Mouse (Mus musculus) left cerebral cortex, adult 8-10 months (tissue): ENCODE results near the gene Prune2. TPM values are rescaled to one million over a fixed set of nuclear protein-coding genes. Genes with fewer than 3 reads are reported as not detected.
A peak's percentile ranks its signal among the peaks of the same experiment; 100 is the strongest.

Experiments
- DNase-seq, 2 experiments: peaks; one replicate each; pipeline ENCODE4 v3.0.0; 2022; ENCODE audit warnings: low spot score in 2 of 2
- total RNA-seq, 4 experiments: library from RNA; stranded (reverse); gene quantifications; 2 replicates each; pipeline ENCODE4 v1.2.4; 2022

Prune2 gene
- total RNA-seq, 4 experiments from 2014 or later: 89.6 to 103 (median 97.8) TPM

DNA sequence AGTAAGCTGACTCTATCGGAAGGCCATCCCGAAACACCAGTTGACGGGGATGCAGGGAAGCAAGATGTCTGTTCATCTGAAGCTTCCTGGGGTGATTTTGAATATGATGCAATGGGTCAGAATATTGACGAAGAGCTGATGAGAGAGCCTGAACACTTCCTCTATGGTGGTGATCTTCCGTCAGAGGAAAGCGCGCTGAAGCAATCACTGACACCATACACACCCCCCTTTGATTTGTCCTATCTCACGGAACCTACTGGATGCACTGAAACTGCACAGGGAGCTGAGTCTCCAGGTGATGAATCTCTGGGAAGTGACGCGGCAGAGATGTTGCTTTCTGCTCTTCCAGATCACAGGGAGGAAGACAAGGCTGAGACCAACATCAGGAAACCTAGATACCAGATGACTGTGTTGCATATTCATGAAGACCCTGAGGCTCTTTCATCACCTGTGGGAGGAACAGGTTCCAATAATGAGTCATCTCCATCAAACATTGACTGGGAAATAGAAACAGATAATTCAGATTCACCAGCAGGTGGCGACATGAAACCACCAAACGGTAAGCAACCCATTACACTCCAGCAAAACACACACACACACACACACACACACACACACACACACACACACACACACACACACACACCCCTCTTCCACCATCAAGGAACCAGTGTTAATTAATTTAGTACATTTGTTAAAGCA lies 168.3 kb downstream of the Prune2 start:
- peak in 1 of 2 experiments; percentile 33 for DNase-seq

DNA sequence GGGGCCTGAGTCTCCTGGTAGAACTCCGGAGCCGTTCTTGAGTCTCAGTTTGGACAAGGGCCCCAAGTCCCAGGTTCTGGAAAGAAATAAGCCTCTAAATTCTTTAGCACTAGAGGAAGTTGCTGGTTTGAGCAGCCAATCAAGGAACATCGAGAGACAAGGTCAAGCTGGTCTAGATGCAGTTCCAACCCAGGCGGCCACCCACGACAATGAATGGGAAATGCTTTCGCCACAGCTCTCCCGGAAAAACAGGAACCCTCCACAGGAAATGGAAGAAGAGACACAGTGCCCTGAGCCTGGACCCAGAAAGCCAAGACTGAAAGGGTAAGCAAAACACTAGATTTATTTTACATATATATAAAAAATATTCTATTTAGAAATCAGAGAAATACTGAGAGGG lies 169.5 kb downstream of the Prune2 start:
- DNase-seq: no peak

- DNase-seq: no peak
These were observed 174.6 kb downstream of the Prune2 start for GRCm38 (mm10) chr19:17130544-17130943.

GRCm38 (mm10) chr19:17136677-17137460 lies 181.0 kb downstream of the Prune2 start:
- DNase-seq: peak; percentile 67 to 82

DNA sequence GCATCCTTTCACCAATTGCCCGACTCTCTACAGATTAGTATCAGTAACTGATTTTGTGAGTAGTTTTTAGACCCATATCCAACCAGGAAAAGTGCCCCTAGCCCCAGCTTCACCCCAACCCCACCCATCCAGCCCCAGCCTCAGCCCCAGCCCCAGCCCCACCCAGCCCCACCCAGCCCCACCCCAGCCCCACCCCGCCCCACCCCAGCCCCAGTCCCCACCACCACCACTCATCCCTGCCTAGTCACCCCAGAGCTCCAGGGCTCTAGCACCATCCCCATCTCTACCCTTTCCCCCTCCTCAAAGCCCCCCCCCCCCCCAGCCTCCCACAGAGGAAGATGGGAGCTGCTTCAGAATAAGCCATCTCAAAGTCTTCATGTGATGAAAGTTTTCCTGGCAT lies 181.7 kb downstream of the Prune2 start:
- DNase-seq: no peak

DNA sequence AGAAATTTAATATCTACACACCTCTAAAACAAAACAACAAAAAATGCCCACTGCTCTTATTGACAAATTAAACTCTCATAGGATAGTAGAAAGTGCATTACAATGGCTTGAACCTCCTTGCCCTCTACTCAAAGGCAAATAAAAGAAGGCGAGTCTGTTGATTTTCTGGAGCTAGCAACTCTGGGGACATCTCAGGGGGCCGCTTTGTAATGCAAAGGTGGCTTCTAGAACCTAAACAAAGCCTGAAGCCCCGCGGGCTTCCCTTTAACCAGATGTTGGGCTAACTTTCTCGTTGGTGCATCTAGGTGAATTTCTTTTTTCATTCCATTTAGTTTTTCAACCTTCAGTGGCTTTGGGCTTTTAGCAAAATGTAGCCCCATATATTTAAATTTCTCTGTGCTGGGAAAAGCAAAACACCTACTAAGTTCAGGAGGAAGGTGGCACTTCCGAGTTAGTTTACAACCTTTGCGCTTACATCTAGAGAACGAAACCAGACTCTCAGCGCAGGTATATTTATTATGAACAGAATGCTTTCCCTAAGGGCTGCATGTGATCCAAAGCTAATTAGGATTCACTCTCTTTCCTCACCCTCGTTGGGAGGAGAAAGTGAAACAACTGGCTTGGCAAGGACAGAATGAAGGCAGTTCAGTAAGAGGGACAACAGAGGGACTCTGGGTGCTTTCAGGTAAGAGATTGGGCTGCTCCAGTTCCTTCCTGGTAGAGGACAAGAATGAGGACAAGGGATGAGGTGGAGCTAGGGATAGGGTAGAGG lies 182.4 kb downstream of the Prune2 start:
- DNase-seq: no peak

GRCm38 (mm10) chr19:17140016-17140914 lies 184.3 kb downstream of the Prune2 start:
- DNase-seq: no peak

GRCm38 (mm10) chr19:17143245-17143644 lies 187.3 kb downstream of the Prune2 start:
- no peak for DNase-seq

- DNase-seq: no peak
These were observed 188.3 kb downstream of the Prune2 start for GRCm38 (mm10) chr19:17144205-17144604.

- DNase-seq: no peak
These were observed 194.1 kb downstream of the Prune2 start for GRCm38 (mm10) chr19:17150064-17150463.

GRCm38 (mm10) chr19:17151781-17152180 lies 195.9 kb downstream of the Prune2 start:
- no peak for DNase-seq

DNA sequence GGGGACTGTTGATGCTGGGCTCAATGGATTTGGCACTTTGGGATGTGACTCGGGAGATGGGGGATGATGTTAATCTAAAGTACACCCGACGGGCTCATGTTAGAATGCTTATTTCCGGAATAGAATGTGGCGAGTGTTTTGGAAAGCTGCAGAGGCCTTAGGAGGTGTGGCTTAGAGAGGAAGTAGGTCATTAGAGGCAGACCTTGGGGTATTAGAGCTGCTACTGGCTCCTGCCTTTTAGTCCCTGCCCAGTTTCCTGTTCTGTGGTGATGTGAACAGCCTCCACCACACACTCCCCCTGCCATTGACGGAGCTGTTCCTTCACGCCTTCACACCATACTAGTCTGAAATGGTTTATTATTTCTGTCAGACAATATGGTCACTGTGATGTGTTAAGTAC lies 196.5 kb downstream of the Prune2 start:
- no peak for DNase-seq

- DNase-seq: no peak
These were observed 198.2 kb downstream of the Prune2 start for GRCm38 (mm10) chr19:17153911-17154639.

DNA sequence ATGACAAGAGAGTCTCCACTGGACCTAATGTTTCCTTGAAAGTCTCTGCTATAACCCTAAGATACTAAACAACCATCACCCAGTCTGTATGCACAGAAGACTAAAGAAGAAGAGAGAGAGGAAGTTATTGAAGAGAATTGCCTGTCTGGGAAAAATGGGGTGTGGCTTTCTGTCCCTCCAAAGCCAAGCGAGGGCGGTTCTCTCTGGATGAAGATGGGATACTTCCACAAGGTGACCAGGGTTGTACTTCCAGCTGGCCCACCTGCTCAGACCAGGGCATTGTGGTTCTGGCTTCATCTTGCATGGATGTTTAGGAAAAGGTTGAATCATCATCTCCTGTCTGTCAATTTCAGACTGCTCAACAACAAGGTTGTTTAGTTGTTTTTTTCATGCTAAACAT lies 199.3 kb downstream of the Prune2 start:
- no peak for DNase-seq

GRCm38 (mm10) chr19:17159676-17160075 lies 203.8 kb downstream of the Prune2 start:
- DNase-seq: no peak

DNA sequence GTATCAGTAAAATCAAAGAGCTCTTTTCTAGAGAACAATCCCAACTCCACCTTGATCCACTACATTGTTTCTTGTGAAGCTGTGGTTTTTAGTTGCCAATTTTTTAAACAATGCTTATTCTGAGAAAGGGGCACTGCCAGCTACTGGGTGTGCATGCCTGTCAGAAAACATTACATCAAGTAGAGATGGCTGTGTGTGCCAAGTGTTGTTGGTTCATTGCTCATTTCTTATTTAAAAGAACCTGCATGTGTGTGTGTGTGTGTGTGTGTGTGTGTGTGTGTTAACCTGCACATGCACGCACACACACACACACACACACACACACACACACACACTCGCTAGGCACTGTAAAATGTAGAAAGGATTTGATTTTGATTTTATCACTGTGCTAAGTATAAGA lies 204.3 kb downstream of the Prune2 start:
- no peak for DNase-seq

DNA sequence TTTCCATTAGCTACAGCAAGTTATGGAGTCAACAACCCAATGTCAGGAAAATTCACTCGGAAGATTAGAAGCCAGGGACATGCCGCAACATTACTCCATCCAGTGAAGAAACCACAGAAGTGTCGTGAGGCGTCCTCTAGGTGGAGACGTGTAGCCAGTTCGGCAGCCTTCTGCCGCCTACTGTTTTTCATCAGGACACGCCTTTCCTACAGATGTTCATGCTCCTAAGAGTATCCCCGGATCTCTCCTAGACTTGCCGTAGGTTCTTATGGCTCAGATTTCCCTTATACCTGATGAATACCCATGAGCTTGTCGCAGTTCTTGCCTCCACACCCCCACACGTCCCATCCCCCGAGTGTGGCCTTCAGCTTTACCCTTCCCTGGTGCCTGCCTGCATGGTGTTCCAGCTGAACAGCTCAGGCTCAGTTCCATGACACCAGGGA lies 207.6 kb downstream of the Prune2 start:
- peak in 1 of 2 experiments; percentile 17 for DNase-seq

- no peak for DNase-seq
These were observed 210.4 kb downstream of the Prune2 start for GRCm38 (mm10) chr19:17166288-17166687.

DNA sequence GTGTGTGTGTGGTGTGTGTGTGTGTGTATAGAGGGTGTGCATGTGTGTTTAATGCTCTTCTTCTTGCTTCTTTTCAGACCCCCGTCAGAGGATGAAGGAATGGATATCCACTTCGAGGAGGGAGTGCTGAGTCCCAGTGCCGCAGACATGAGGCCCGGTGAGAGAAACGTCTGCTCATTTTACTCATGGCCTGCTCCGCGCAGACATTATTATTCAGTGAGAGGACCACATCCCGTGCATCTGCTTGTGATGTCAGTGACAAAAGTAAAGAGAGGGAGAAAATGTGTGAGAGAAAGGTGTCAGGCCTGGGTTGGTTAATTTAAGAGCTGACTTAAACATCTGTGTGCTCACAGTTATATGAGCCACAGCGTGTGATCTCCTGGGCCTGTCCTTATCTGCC lies 212.3 kb downstream of the Prune2 start:
- DNase-seq: no peak

DNA sequence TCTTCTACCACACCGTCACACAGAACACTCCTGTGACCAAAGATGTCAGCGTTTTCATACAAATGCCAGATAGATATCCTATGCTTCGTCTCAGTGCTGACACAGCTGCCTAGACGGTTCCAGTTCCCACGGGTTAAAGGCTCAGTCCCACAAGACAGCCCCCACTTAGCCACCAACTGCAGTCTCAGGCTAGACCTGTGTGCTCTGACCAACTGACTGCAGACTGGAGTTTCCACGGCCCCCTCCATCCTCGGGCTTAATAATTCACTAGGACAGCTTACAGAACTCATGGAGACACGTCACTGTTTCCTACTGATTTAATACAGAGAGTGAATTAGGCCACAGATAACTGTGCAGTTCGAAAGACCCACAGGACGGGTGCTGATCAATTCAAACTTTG lies 213.8 kb downstream of the Prune2 start:
- DNase-seq: no peak
